Mouse (Mus musculus): ENCODE measurements around the gene Sel1l3. TPM values are rescaled to one million over a fixed set of nuclear protein-coding genes. Genes with fewer than 3 reads are reported as not detected.

Gene Sel1l3
- total RNA-seq (2021), result 1 to 10 TPM in 1 of 2 experiments, under 1 TPM in 1; 0.95 to 1.4 TPM

- DNase-seq, result peak; percentile 25
Measured at GRCm38 (mm10) chr5:53213711-53214352, at the start of gene Sel1l3. Sel1l3 (minus strand) TSS chr5:53213927.

GRCm38 (mm10) chr5:53261999-53262398, 48.3 kb upstream of the Sel1l3 start:
- DNase-seq, result no peak

GRCm38 (mm10) chr5:53259894-53260293, 46.2 kb upstream of the Sel1l3 start:
- no peak for DNase-seq

GRCm38 (mm10) chr5:53258038-53258786, 44.5 kb upstream of the Sel1l3 start:
- DNase-seq, result no peak

- DNase-seq, result no peak
Measured at GRCm38 (mm10) chr5:53254821-53255220, 41.1 kb upstream of the Sel1l3 start.

GRCm38 (mm10) chr5:53254154-53254553, 40.4 kb upstream of the Sel1l3 start:
- DNase-seq, result no peak

GRCm38 (mm10) chr5:53249431-53250061, 35.8 kb upstream of the Sel1l3 start:
- DNase-seq, result no peak

- DNase-seq, result no peak
Measured at GRCm38 (mm10) chr5:53248499-53248898, 34.8 kb upstream of the Sel1l3 start.

- no peak for DNase-seq
Measured at GRCm38 (mm10) chr5:53243933-53244332, 30.2 kb upstream of the Sel1l3 start.

- no peak for DNase-seq
Measured at GRCm38 (mm10) chr5:53242865-53243499, 29.3 kb upstream of the Sel1l3 start.

- no peak for DNase-seq
Measured at GRCm38 (mm10) chr5:53241963-53242362, 28.2 kb upstream of the Sel1l3 start.

- DNase-seq, result no peak
Measured at GRCm38 (mm10) chr5:53241109-53241508, 27.4 kb upstream of the Sel1l3 start.

- no peak for DNase-seq
Measured at GRCm38 (mm10) chr5:53239831-53240440, 26.2 kb upstream of the Sel1l3 start.

GRCm38 (mm10) chr5:53239189-53239588, 25.5 kb upstream of the Sel1l3 start:
- DNase-seq, result no peak

GRCm38 (mm10) chr5:53238761-53239160, 25.0 kb upstream of the Sel1l3 start:
- no peak for DNase-seq

GRCm38 (mm10) chr5:53236749-53237148, 23.0 kb upstream of the Sel1l3 start:
- DNase-seq, result no peak

- DNase-seq, result peak; percentile 20
Measured at GRCm38 (mm10) chr5:53236136-53236535, 22.4 kb upstream of the Sel1l3 start.

GRCm38 (mm10) chr5:53235551-53235950, 21.8 kb upstream of the Sel1l3 start:
- DNase-seq, result peak; percentile 16

- DNase-seq, result no peak
Measured at GRCm38 (mm10) chr5:53230560-53230959, 16.8 kb upstream of the Sel1l3 start.

- no peak for DNase-seq
Measured at GRCm38 (mm10) chr5:53225434-53225833, 11.7 kb upstream of the Sel1l3 start.

GRCm38 (mm10) chr5:53214801-53215200, 1.1 kb upstream of the Sel1l3 start:
- no peak for DNase-seq

- DNase-seq, result no peak
Measured at GRCm38 (mm10) chr5:53214362-53214761, 635 bp upstream of the Sel1l3 start.

Measured in heart, postnatal 4 days (tissue).